Mouse (Mus musculus): ENCODE measurements at regions not wholly inside any gene's neighbourhood (a gene's known extent, or its start where the extent isn't known, plus 50 kb on each side); places are given as distances from the start of the nearest gene placed in this dataset.

GRCm38 (mm10) chr17:4198001-4198400 lies 501.9 kb upstream of the Nox3 start:
- DNase-seq (ENCODE audit: low read depth): no peak

GRCm38 (mm10) chr17:4199698-4200153 lies 503.7 kb upstream of the Nox3 start:
- DNase-seq (ENCODE audit: low read depth): no peak

GRCm38 (mm10) chr17:4201300-4201699 lies 505.2 kb upstream of the Nox3 start:
- no peak for DNase-seq (ENCODE audit: low read depth)

DNA sequence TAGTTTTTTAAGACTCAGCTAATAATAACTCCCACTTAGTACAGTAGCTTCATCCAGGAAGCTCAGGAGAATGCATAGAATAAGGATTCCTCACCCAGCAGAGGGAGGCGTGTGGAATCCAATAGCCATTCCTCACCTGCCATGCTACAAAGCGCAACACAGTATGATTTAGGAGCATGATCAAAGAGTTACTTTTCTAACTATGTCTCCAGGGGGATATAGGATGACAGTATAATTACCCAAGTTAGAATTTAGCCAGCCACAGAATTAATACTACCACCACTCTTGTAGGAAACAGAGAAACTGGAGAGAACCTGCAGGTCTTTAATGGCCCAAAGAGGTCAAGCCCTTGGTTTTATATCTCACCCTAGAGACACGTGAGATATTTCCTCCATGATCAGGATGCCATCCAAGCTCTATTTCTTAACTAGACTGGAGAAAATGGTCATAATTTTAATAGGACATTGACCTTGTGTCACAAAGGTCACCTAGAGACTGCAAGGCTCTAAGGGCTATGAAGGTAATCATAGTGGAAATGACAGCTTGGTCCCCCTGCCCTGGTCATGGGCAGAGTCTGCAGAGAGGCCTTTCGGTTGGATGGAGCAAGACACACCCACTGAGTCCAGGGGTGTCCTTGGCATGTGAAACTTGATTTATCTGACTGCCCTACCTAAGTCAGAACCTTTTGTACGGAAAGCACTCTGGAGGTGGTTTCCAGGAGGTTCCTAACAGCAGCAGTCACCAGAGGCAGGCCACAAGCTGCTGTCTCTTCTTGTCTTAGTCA lies 512.3 kb upstream of the Nox3 start:
- no peak for DNase-seq (ENCODE audit: low read depth)

DNA sequence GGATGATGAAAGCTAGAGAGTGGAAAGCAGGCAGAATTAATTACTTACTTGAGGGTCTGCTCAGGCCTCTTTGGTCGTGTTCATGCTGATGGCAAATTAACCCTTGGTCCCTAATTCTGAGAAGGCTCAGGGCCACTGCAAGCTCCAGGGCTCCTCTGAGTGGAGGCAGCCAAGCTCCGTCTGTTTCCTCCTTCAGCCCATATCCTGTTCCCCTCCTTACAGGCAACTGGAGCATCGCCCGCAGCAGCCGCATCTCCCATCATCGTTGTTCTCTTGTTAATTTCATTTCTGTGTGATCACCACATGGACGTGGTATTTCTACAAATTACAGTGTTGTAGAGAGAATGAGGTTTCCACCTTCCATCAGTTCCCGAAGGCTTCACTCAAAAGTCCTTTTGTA lies 513.6 kb upstream of the Nox3 start:
- DNase-seq (ENCODE audit: low read depth): no peak

- DNase-seq (ENCODE audit: low read depth): no peak
These were observed 516.5 kb upstream of the Nox3 start for GRCm38 (mm10) chr17:4212586-4212985.

DNA sequence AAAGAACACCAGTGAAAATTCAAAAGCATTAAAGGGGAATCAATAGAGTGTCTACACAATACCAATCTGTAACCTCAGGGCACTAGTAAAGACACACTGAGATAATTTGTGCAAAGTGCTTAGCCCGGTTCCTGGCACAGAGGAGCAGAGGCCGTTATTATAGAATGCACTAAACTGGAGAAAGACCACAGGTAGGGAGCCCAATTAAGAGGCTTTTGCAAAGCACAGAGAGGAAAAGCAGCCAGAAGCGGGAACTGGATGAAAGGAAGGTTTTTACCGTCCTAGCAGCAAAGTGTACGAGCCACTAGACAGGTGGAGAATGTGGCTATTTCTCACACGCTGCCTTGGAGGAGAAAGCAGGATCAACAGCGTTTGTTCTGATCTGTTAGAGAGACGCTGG lies 518.9 kb upstream of the Nox3 start:
- no peak for DNase-seq (ENCODE audit: low read depth)

DNA sequence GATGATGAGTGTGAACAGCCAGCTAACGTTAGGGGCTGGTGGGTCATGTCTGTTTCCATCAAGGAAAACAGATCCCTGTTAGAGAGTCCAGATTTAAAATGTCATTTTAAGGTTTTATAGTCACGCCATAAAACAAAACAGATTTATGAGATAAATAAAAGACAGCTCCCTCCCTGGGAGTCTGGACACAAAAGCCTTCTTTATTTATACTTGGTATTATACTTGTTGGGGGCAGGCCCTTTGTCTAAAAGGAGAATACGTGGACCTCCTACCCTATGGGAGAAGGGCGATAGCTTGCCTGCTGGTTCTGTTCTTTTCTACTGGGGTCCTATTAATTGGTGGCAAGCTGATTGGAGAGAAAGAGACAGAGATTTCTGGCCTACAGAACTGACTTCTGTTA lies 520.1 kb upstream of the Nox3 start:
- DNase-seq (ENCODE audit: low read depth): no peak

DNA sequence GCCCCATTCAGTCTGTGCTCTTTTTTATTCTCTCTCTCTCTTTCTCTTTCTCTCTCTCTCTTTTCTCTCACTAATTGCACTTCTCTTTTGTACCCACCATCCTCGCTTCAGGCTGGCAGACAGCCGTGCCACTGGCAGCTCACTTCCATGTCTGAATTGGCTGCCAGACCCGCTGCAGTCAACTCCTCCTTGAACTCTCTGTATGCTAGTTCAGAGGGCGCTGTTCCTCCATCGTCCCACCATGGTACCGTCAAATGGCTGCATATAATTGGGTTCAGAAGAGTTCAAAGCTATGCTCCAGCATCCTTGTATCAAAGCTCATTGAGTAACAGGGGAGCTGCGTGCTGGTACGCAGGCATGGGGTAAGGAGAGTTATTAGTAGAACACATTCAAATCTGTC lies 520.7 kb upstream of the Nox3 start:
- no peak for DNase-seq (ENCODE audit: low read depth)

DNA sequence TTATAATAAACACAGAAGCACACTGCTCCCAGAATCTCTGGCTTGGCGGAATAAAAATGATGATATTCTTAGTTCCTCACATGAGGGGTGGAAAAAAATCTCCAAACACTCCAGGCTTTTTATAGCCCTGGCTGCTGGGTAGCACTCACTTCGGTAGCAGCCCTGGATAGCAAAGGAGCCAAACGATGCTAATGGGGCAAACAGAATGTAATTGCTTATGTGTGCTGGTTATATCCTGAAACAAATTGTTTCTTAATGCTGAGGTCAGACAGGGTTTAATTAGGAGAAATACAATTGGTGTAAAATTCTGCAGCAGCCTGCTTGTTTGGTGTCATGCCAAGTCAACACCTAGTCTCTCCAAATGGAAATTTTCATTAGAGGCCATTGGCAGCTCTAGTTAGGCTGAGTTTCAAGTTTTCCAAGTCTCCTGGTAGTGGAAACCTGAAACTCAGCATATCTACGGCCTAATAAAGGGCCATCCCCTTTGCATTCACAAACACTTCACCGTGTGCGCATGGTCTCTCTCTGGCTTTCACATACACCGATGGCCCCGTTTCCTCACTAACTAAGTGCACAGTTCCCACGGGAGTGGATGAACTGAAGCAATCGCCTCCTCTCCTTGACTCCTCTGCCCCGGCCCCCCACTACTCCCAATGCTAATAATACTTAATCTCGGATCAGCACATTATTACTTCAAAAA lies 524.8 kb upstream of the Nox3 start:
- no peak for DNase-seq (ENCODE audit: low read depth)

DNA sequence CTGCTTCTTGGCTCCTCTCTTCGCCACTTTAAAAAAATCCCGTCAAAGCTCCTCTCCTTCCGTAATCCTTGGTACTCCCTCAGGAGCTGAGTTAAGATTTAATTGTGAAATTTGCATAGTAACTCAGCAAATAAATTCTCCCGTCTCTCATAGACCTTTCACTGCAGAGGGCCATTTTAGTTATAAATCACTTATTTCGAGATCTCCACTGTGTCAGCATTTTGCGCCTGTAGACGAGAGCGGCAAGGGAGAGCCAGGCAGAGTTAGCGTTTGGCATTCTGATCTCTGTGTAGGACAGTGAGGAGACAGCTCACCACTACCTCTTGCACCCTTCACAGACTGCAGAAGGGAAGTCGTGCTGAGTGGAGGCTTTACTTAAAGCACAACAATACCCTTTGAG lies 531.8 kb upstream of the Nox3 start:
- no peak for DNase-seq (ENCODE audit: low read depth)

DNA sequence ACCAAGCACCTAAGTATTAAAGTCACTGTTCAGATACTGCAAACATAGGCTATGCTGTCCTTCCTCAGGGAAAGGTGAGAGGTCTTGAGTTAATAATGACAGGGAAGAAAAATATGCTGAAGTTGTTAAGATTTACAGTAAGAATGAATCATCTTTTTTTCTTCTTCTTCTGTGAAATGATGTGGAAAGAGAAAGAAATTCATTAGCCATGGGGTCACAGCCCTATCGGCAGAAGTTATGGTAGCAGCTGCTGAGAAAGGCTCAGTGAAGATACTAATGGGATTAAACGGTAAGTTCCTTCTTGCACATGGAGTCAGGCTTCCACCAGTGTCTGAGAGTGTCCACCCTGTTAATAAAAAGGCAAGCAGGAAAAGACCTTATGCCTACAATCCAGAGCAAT lies 533.9 kb upstream of the Nox3 start:
- DNase-seq (ENCODE audit: low read depth): no peak

DNA sequence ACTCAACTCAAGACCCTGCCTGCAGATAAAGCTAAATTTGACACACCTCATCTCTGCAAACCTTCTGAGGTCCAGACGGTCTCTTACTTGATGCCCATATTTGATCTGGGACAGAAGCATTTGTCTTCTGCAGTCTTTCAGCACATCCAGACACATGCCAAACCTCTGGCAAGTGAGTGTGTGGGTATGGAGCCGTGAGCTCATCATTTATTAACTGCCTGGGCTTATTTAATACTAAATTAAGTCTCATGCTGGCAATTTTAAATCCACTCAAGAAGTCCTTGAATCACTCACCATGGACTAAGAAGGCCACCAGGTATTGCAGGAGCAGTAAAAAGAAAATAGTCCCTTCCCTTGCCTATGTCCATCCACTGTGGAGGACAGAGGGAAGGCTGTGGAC lies 554.4 kb upstream of the Nox3 start:
- no peak for DNase-seq (ENCODE audit: low read depth)

- DNase-seq (ENCODE audit: low read depth): no peak
These were observed 569.4 kb upstream of the Nox3 start for GRCm38 (mm10) chr17:4265471-4265870.

- no peak for DNase-seq (ENCODE audit: low read depth)
These were observed 569.9 kb upstream of the Nox3 start for GRCm38 (mm10) chr17:4265946-4266345.

DNA sequence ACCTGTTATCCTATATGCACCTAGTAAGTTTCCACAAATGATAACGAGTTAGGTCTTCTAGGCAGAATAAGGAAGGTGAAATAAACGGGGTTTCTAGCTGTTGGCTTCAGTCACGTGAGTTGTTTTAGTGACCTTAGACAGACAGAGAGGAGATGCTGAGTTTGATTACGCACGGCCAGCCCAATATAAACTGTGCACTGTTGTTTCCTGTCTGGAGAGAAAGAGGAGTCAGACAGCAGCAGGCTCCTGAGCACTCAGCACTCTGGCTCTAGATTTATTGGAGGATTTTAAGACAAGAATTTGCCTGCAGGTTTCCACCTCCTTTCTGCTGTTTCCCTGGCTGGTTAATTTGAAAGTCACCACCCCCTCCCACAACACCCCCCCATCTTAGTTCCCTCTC lies 570.4 kb upstream of the Nox3 start:
- DNase-seq (ENCODE audit: low read depth): no peak

- DNase-seq (ENCODE audit: low read depth): no peak
These were observed 572.3 kb upstream of the Nox3 start for GRCm38 (mm10) chr17:4268380-4268779.

DNA sequence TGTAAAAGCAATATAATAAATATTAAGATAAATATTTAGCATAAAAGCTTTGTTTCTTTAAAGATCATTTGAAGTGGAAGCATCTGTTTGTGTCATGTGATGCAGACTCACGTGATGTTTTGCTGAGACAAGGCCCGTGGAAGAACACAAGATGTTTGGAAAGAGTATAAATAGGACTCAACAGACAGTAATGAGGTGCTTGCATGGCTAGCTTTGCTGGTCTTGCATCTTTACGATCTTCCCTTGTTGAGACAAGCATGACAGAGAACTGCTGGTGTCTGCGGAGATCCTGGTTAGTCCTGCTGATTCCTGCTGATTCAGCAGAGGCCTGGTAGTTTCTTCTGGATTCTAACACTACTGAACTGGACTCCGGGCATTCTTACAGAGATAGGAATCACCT lies 576.4 kb upstream of the Nox3 start:
- no peak for DNase-seq (ENCODE audit: low read depth)

- no peak for DNase-seq (ENCODE audit: low read depth)
These were observed 580.7 kb upstream of the Nox3 start for GRCm38 (mm10) chr17:4276722-4277121.

DNA sequence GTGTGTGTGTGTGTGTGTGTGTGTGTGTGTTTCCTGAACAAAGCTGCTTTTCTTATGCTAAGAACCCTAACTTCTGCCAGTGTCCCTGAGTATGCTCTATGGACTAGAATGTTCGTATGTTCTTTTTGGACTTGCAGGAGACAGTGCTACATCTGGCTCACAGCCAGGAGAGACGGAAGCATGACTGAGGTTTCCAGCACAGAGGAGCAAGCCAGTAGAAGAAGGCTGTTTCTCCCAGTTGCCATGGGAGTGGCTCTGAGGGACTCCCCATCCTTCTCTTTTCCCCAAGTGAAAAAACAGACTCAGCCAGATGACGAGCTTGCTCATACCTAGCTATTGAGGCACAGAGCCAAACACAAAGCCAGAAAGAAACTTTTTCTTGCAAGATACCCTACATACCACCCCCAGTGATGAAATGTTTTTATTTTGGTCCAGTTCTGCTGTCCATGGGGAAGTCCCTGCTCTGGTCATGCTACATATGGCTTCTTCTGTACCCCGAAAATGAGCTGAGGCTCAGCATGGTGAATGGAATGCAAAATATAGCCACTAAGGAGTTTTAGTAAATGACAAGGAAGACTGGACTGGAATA lies 582.3 kb upstream of the Nox3 start:
- DNase-seq (ENCODE audit: low read depth): no peak

- DNase-seq (ENCODE audit: low read depth): no peak
These were observed 585.4 kb upstream of the Nox3 start for GRCm38 (mm10) chr17:4281451-4281850.

DNA sequence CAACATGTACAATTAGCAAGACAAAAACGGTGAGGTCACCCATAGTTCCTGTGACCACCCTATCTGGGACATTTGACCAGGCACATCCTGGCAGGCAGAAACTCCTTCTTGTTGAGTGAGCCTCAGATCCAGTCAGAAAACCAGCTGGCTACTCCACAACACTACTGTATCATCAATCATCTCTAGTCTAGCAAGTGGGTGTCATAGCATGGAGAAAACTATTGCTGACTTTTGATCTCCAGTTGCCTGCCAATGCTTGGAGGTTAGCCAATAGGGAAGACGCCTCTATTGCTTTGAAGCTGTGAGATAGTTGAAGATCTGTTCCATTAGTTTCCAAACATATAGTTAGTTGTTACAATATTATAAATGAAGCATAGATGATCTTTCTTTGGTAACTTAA lies 595.4 kb upstream of the Nox3 start:
- DNase-seq (ENCODE audit: low read depth): no peak

DNA sequence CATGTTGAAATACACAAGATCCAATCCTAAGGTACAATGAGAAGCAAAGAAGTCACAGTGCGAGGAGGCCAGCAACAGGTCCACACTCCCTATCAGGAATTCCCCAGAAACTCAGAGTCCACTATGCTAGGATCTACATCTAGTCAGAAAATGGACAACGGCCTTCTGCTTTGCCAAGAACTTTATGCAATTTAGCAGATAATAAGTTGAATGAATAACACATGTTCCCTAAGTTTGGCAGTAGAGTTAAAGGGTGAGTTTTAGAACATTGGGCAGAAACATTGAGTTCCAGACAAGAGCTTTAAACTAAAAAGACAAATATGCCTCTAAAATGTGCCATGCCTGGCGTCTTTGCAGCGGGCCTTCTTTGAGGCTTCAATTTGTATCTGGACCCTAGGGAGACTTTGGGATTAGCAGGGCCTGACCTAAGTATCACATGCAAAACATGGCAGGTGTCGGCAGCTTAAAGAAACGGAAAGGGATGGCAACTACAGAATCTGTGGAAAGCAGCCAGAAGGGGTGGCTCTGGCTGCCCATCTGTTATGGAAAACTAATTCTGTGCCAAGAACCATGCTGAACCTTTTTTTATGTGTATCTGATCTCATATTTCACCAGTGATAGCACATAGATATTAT lies 600.6 kb upstream of the Nox3 start:
- no peak for DNase-seq (ENCODE audit: low read depth)

All from fibroblast of lung, adult 2 months (primary cell).